Mouse (Mus musculus) lung, embryonic 14.5 days (tissue): ENCODE data around the gene Olig2. TPM values are rescaled to one million over a fixed set of nuclear protein-coding genes. Genes with fewer than 3 reads are reported as not detected.

Experiments
- ATAC-seq: fragments of 200-750 bp; cut with Nextera tagmentation; 2 replicates; pipeline ENCODE4 v1.8.0; 2017; ENCODE audit warnings: mild to moderate bottlenecking, moderate TSS enrichment, moderate library complexity; ENCODE audit not compliant: insufficient read depth
- DNase-seq: peaks from one replicate; pipeline ENCODE4 v3.0.0-alpha.2; 2015
- H3K27ac ChIP-seq: fragments of 300-500 bp; sonication (generic); 2 replicates; pipeline ENCODE4 v1.5.1; 2014; ENCODE audit warnings: low read depth, mild to moderate bottlenecking, moderate library complexity
- H3K27me3 ChIP-seq: fragments of 300-500 bp; sonication (generic); 2 replicates; pipeline ENCODE4 v1.6.1; 2014; ENCODE audit warnings: low read length, control low read depth; ENCODE audit not compliant: insufficient read depth
- H3K36me3 ChIP-seq: fragments of 300-500 bp; sonication (generic); 2 replicates; pipeline ENCODE4 v1.6.1; 2014; ENCODE audit warnings: control low read depth; ENCODE audit not compliant: insufficient read depth
- H3K4me1 ChIP-seq: fragments of 300-500 bp; sonication (generic); 2 replicates; pipeline ENCODE4 v1.6.1; 2014; ENCODE audit warnings: antibody characterized with exemption, control low read depth; ENCODE audit not compliant: insufficient read depth
- H3K4me2 ChIP-seq: fragments of 300-500 bp; sonication (generic); 2 replicates; pipeline ENCODE4 v1.6.1; 2014; ENCODE audit warnings: mild to moderate bottlenecking
- H3K4me3 ChIP-seq: fragments of 300-500 bp; sonication (generic); 2 replicates; pipeline ENCODE4 v1.5.1; 2014; ENCODE audit warnings: low read depth, low read length
- H3K9ac ChIP-seq: fragments of 300-500 bp; sonication (generic); 2 replicates; pipeline ENCODE4 v1.6.1; 2014
- H3K9me3 ChIP-seq: fragments of 300-500 bp; sonication (generic); 2 replicates; pipeline ENCODE4 v1.6.1; 2016; ENCODE audit warnings: low read depth, low read length, control low read depth
- CTCF ChIP-seq: IDR thresholded peaks from 2 replicates; pipeline ENCODE4 v1.5.1; 2016; ENCODE audit warnings: antibody characterized with exemption, low read depth
- WGBS: fragments of 180-500 bp; shearing (Covaris S2); extraction: QIAGEN DNeasy Blood & Tissue Kit; methylation state at CpG from one replicate; pipeline ENCODE4 v1.1.7; 2014; 5-methylcytosine and 5-hydroxymethylcytosine counted together
- polyA plus RNA-seq: library from polyadenylated mRNA; unstranded; fragments of >200 nt; fragmentation: Nextera tagmentation; extraction: Ambion mirVana; gene quantifications from 2 replicates; pipeline ENCODE4 v1.2.1, GENCODE M21; 2014

The Olig2 gene
- polyA plus RNA-seq, 1 experiment from 2014 or later, result not detected

- no peak for ATAC-seq
- 1% methylated on average over 83 of the region's 85 CpGs for WGBS
Observed at GRCm38 (mm10) chr16:91226883-91227759, 1.9 kb downstream of the Olig2 start.

GRCm38 (mm10) chr16:91227760-91228043 is 2.4 kb downstream of the Olig2 start:
- ATAC-seq (no peak), DNase-seq (no peak)
- H3K4me3 ChIP-seq, result no peak overlapping the region
- no peak overlapping the region for H3K9ac ChIP-seq
- no peak overlapping the region for H3K27ac ChIP-seq
- no peaks in the 10 kb centered on the region for H3K36me3 ChIP-seq
- peaks cover 100% of the 10 kb centered on the region for H3K27me3 ChIP-seq
- TF ChIP-seq CTCF, result no peak
- WGBS, result 3% methylated on average over 6 of the region's 6 CpGs
- H3K4me1 ChIP-seq, result no peaks in the 10 kb centered on the region
- H3K9me3 ChIP-seq, result no peaks in the 10 kb centered on the region
- no peak overlapping the region for H3K4me2 ChIP-seq

More at GRCm38 (mm10) chr16:91226883-91227759, 1.9 kb downstream of the Olig2 start:
- Histone ChIP-seq H3K4me2 (peak overlapping the region; percentile 29; the same call in 1 of the 2 replicates), H3K9me3 (no peaks in the 10 kb centered on the region), H3K9ac (no peak overlapping the region), H3K27ac (no peak overlapping the region), H3K4me3 (peak overlapping the region; percentile 4; the same call in 1 of the 2 replicates), H3K4me1 (no peaks in the 10 kb centered on the region), H3K36me3 (no peaks in the 10 kb centered on the region), H3K27me3 (peaks cover 100% of the 10 kb centered on the region)
- DNase-seq, result no peak
- no peak for TF ChIP-seq CTCF

- Histone ChIP-seq H3K9ac (no peak overlapping the region), H3K4me2 (no peak overlapping the region), H3K9me3 (no peaks in the 10 kb centered on the region), H3K27ac (no peak overlapping the region), H3K27me3 (peaks cover 100% of the 10 kb centered on the region), H3K4me1 (no peaks in the 10 kb centered on the region), H3K36me3 (no peaks in the 10 kb centered on the region), H3K4me3 (no peak overlapping the region)
- ATAC-seq (no peak), DNase-seq (no peak)
- TF ChIP-seq CTCF, result no peak
- 2% methylated on average over 30 of the region's 30 CpGs for WGBS
Observed at GRCm38 (mm10) chr16:91228238-91229071, 3.2 kb downstream of the Olig2 start.

- Histone ChIP-seq H3K9ac (no peak overlapping the region), H3K4me2 (no peak overlapping the region), H3K27me3 (peaks cover 100% of the 10 kb centered on the region), H3K27ac (no peak overlapping the region), H3K4me1 (no peaks in the 10 kb centered on the region), H3K4me3 (no peak overlapping the region), H3K36me3 (no peaks in the 10 kb centered on the region), H3K9me3 (no peaks in the 10 kb centered on the region)
- WGBS, result 2% methylated on average over 10 of the region's 10 CpGs
- no peak for ATAC-seq
- DNase-seq, result no peak
- no peak for TF ChIP-seq CTCF
Observed at GRCm38 (mm10) chr16:91229072-91229348, 3.8 kb downstream of the Olig2 start.

GRCm38 (mm10) chr16:91229643-91230042 is 4.4 kb downstream of the Olig2 start:
- Histone ChIP-seq H3K9ac (no peak overlapping the region), H3K4me2 (no peak overlapping the region), H3K4me3 (no peak overlapping the region), H3K27me3 (peaks cover 100% of the 10 kb centered on the region), H3K4me1 (no peaks in the 10 kb centered on the region), H3K9me3 (no peaks in the 10 kb centered on the region), H3K27ac (no peak overlapping the region), H3K36me3 (no peaks in the 10 kb centered on the region)
- DNase-seq (no peak), ATAC-seq (no peak)
- 20% methylated on average over 8 of the region's 8 CpGs for WGBS
- TF ChIP-seq CTCF, result no peak

- Histone ChIP-seq H3K36me3 (no peaks in the 10 kb centered on the region), H3K4me3 (no peak overlapping the region), H3K27ac (no peak overlapping the region), H3K27me3 (peaks cover 83% of the 10 kb centered on the region), H3K9me3 (no peaks in the 10 kb centered on the region), H3K9ac (no peak overlapping the region), H3K4me1 (no peaks in the 10 kb centered on the region), H3K4me2 (no peak overlapping the region)
- ATAC-seq (no peak), DNase-seq (no peak)
- 5% methylated on average over 26 of the region's 26 CpGs for whole genome bisulfite sequencing
- no peak for TF ChIP-seq CTCF
Observed at GRCm38 (mm10) chr16:91231781-91232469, 6.7 kb downstream of the Olig2 start.
